8 mouse cellular contexts compared by ENCODE assay signal in genomic region chr12:99337171-99337435, GRCm38 (mm10).
DNase-seq lines count a peak whose midpoint lies in the region; ATAC-seq and TF ChIP-seq lines count a peak whose summit lies in the region.
"Had no signal": no experiment of that assay in that cellular context is flagged by ENCODE, and none has a peak within 500 bp of the region (broad histone marks: within the 10 kb centered on the region; RNA-seq: fewer than 3 reads in every experiment).

No protein-coding gene starts in this region.

- H3K27me3 ChIP-seq in heart, postnatal 0 days (ENCODE audit: control insufficient read depth, insufficient read depth, low read length), result no peaks in the 10 kb centered on the region
- no peaks in the 10 kb centered on the region for H3K27me3 ChIP-seq in midbrain, embryonic 12.5 days
- H3K27me3 ChIP-seq in midbrain, postnatal 0 days (ENCODE audit: insufficient read depth, low read length), result no peaks in the 10 kb centered on the region
- no peaks in the 10 kb centered on the region for H3K27me3 ChIP-seq in forebrain, embryonic 16.5 days (replicated peaks; ENCODE audit: control insufficient read depth, insufficient read depth, low read length)
- no peaks in the 10 kb centered on the region for H3K27me3 ChIP-seq in stomach, embryonic 16.5 days (ENCODE audit: control insufficient read depth, insufficient read depth, low read length)

- peak overlapping the region; percentile 23; the same call in 1 of the 2 replicates for H3K4me2 ChIP-seq in heart, postnatal 0 days (ENCODE audit: low read depth, low read length)
- no peak overlapping the region for H3K4me2 ChIP-seq in midbrain, embryonic 12.5 days (replicated peaks)
- H3K4me2 ChIP-seq in midbrain, postnatal 0 days (ENCODE audit: low read depth, low read length, poor library complexity, severe bottlenecking), result no peak overlapping the region
- H3K4me2 ChIP-seq in forebrain, embryonic 16.5 days (ENCODE audit: low read length), result no peak overlapping the region
- H3K4me2 ChIP-seq in stomach, embryonic 16.5 days (ENCODE audit: low read depth, low read length), result no peak overlapping the region

- no peak for ATAC-seq in heart, postnatal 0 days (ENCODE audit: insufficient read depth, low read depth)
- ATAC-seq in midbrain, embryonic 12.5 days (ENCODE audit: low FRiP score, low read depth), result no peak
- ATAC-seq in midbrain, postnatal 0 days (ENCODE audit: low FRiP score), result no peak
- no peak for ATAC-seq in forebrain, embryonic 16.5 days
- ATAC-seq in stomach, embryonic 16.5 days (ENCODE audit: insufficient read depth, low FRiP score), result no peak

- H3K36me3 ChIP-seq in heart, postnatal 0 days (replicated peaks; ENCODE audit: control insufficient read depth, insufficient read depth, low read length), result peaks cover 11% of the 10 kb centered on the region
- no peaks in the 10 kb centered on the region for H3K36me3 ChIP-seq in midbrain, embryonic 12.5 days
- no peaks in the 10 kb centered on the region; the same call in 1 of the 2 replicates for H3K36me3 ChIP-seq in midbrain, postnatal 0 days (ENCODE audit: insufficient read depth, low read length)
- H3K36me3 ChIP-seq in forebrain, embryonic 16.5 days (ENCODE audit: control insufficient read depth, insufficient read depth), result no peaks in the 10 kb centered on the region
- H3K36me3 ChIP-seq in stomach, embryonic 16.5 days (ENCODE audit: control insufficient read depth, insufficient read depth, low read length), result no peaks in the 10 kb centered on the region

- no peak for TF ChIP-seq EP300 in heart, postnatal 0 days (IDR thresholded peaks at IDR 0.05; ENCODE audit: low read depth)

- 77% methylated on average over 3 of the region's 3 CpGs for WGBS in heart, postnatal 0 days
- 94% methylated on average over 3 of the region's 3 CpGs for WGBS in midbrain, embryonic 12.5 days
- 93% methylated on average over 3 of the region's 3 CpGs for WGBS in midbrain, postnatal 0 days
- WGBS in forebrain, embryonic 16.5 days, result 90% methylated on average over 3 of the region's 3 CpGs
- 83% methylated on average over 3 of the region's 3 CpGs for WGBS in stomach, embryonic 16.5 days

- no peak for TF ChIP-seq CTCF in heart, postnatal 0 days (IDR thresholded peaks at IDR 0.05; ENCODE audit: low read depth)
- TF ChIP-seq CTCF in midbrain, postnatal 0 days (IDR thresholded peaks at IDR 0.05), result no peak

- H3K27ac ChIP-seq in heart, postnatal 0 days (ENCODE audit: low read depth), result peak overlapping the region; percentile 69
- H3K27ac ChIP-seq in midbrain, embryonic 12.5 days (replicated peaks), result peak overlapping the region; percentile 55; the same call in 1 of the 2 replicates
- no peak overlapping the region for H3K27ac ChIP-seq in midbrain, postnatal 0 days (ENCODE audit: low read depth, low read length)
- peak overlapping the region; percentile 60 for H3K27ac ChIP-seq in forebrain, embryonic 16.5 days (ENCODE audit: low read length)
- peak overlapping the region; percentile 61 for H3K27ac ChIP-seq in stomach, embryonic 16.5 days (ENCODE audit: low read length)

- H3K4me3 ChIP-seq in heart, postnatal 0 days (ENCODE audit: low read depth, low read length), result no peak overlapping the region
- no peak overlapping the region for H3K4me3 ChIP-seq in midbrain, embryonic 12.5 days
- H3K4me3 ChIP-seq in midbrain, postnatal 0 days (ENCODE audit: low read depth, low read length), result no peak overlapping the region
- H3K4me3 ChIP-seq in forebrain, embryonic 16.5 days (replicated peaks; ENCODE audit: low read length), result no peak overlapping the region
- no peak overlapping the region for H3K4me3 ChIP-seq in stomach, embryonic 16.5 days (replicated peaks; ENCODE audit: low read length)

- H3K9me3 ChIP-seq in heart, postnatal 0 days (replicated peaks; ENCODE audit: control insufficient read depth, low read length), result no peaks in the 10 kb centered on the region
- no peaks in the 10 kb centered on the region for H3K9me3 ChIP-seq in midbrain, embryonic 12.5 days
- H3K9me3 ChIP-seq in midbrain, postnatal 0 days (ENCODE audit: low read length), result no peaks in the 10 kb centered on the region
- H3K9me3 ChIP-seq in forebrain, embryonic 16.5 days (ENCODE audit: control insufficient read depth, low read length), result no peaks in the 10 kb centered on the region
- H3K9me3 ChIP-seq in stomach, embryonic 16.5 days (replicated peaks; ENCODE audit: control insufficient read depth, low read length), result no peaks in the 10 kb centered on the region

- peaks cover 33% of the 10 kb centered on the region for H3K4me1 ChIP-seq in heart, postnatal 0 days (ENCODE audit: control insufficient read depth, insufficient read depth)
- H3K4me1 ChIP-seq in midbrain, embryonic 12.5 days, result peaks cover 86% of the 10 kb centered on the region
- peaks cover 25% of the 10 kb centered on the region for H3K4me1 ChIP-seq in midbrain, postnatal 0 days (ENCODE audit: insufficient read depth, low read length)
- H3K4me1 ChIP-seq in forebrain, embryonic 16.5 days (replicated peaks; ENCODE audit: control insufficient read depth, insufficient read depth, low read length), result peaks cover 80% of the 10 kb centered on the region
- H3K4me1 ChIP-seq in stomach, embryonic 16.5 days (ENCODE audit: control insufficient read depth, insufficient read depth, low read length), result peaks cover 39% of the 10 kb centered on the region

- intact Hi-C loops in heart, postnatal 25 days (cut with DNase I), result loop anchor here (2.0 to 10.0 kb wide), 4 partner anchors 26 to 240 kb away; no protein-coding TSS in a partner anchor

- no peak overlapping the region for H3K9ac ChIP-seq in heart, postnatal 0 days (replicated peaks; ENCODE audit: low read depth, low read length)
- no peak overlapping the region for H3K9ac ChIP-seq in midbrain, embryonic 12.5 days (replicated peaks)
- no peak overlapping the region for H3K9ac ChIP-seq in midbrain, postnatal 0 days (replicated peaks; ENCODE audit: low read length, poor library complexity, severe bottlenecking)
- H3K9ac ChIP-seq in forebrain, embryonic 16.5 days (replicated peaks; ENCODE audit: low read depth, low read length), result no peak overlapping the region
- H3K9ac ChIP-seq in stomach, embryonic 16.5 days (ENCODE audit: low read length), result no peak overlapping the region

- DNase-seq in heart, postnatal 0 days (ENCODE audit: low spot score), result no peak
- DNase-seq in heart, postnatal 25 days (ENCODE audit: low spot score), result no peak
- no peak for DNase-seq in midbrain, postnatal 0 days (ENCODE audit: low spot score)
- no peak for DNase-seq in thymus, postnatal 0 days (ENCODE audit: low spot score)
- DNase-seq: kidney, adult 11 months had no signal
